Mouse (Mus musculus) stomach, embryonic 15.5 days (tissue): ENCODE measurements around the gene 2610528J11Rik. TPM values are rescaled to one million over a fixed set of nuclear protein-coding genes. Genes with fewer than 3 reads are reported as not detected.

Experiments
- ATAC-seq: fragments of 200-750 bp; cut with Nextera tagmentation; 2 replicates; pipeline ENCODE4 v1.8.0; 2017; ENCODE audit warnings: low read depth, moderate number of reproducible peaks, moderate TSS enrichment; ENCODE audit not compliant: insufficient read depth, low FRiP score
- H3K27ac ChIP-seq: fragments of 300-500 bp; sonication (generic); 2 replicates; pipeline ENCODE4 v1.5.1; 2015; ENCODE audit warnings: mild to moderate bottlenecking, inconsistent platforms
- H3K27me3 ChIP-seq: fragments of 300-500 bp; sonication (generic); replicated peaks from 2 replicates; pipeline ENCODE4 v1.6.1; 2015; ENCODE audit warnings: inconsistent platforms
- H3K36me3 ChIP-seq: fragments of 300-500 bp; sonication (generic); 2 replicates; pipeline ENCODE4 v1.6.1; 2015; ENCODE audit warnings: inconsistent platforms
- H3K4me1 ChIP-seq: fragments of 300-500 bp; sonication (generic); 2 replicates; pipeline ENCODE4 v1.6.1; 2015; ENCODE audit warnings: inconsistent platforms
- H3K4me2 ChIP-seq: fragments of 300-500 bp; sonication (generic); 2 replicates; pipeline ENCODE4 v1.6.1; 2015; ENCODE audit warnings: mild to moderate bottlenecking, inconsistent platforms
- H3K4me3 ChIP-seq: fragments of 300-500 bp; sonication (generic); replicated peaks from 2 replicates; pipeline ENCODE4 v1.5.1; 2015; ENCODE audit warnings: inconsistent platforms
- H3K9ac ChIP-seq: fragments of 300-500 bp; sonication (generic); 2 replicates; pipeline ENCODE4 v1.6.1; 2015; ENCODE audit warnings: inconsistent platforms
- H3K9me3 ChIP-seq: fragments of 300-500 bp; sonication (generic); 2 replicates; pipeline ENCODE4 v1.6.1; 2016; ENCODE audit warnings: inconsistent platforms
- WGBS: fragments of 180-500 bp; shearing (Covaris S2); methylation state at CpG from one replicate; pipeline ENCODE4 v1.1.7; 2015; 5-methylcytosine and 5-hydroxymethylcytosine counted together
- polyA plus RNA-seq: library from polyadenylated mRNA; unstranded; fragments of >200 nt; fragmentation: Nextera tagmentation; extraction: Ambion mirVana; gene quantifications from 2 replicates; pipeline ENCODE4 v1.2.1, GENCODE M21; 2015

2610528J11Rik gene
- polyA plus RNA-seq, 1 experiment from 2014 or later, result 30.4 TPM

- Histone ChIP-seq H3K4me3 (no peak overlapping the region), H3K9me3 (no peaks in the 10 kb centered on the region), H3K4me1 (peaks cover 3% of the 10 kb centered on the region; the same call in 1 of the 2 replicates), H3K27ac (no peak overlapping the region), H3K27me3 (no peaks in the 10 kb centered on the region), H3K9ac (no peak overlapping the region), H3K4me2 (no peak overlapping the region), H3K36me3 (no peaks in the 10 kb centered on the region)
- 76% methylated on average over 7 of the region's 7 CpGs for WGBS
- no peak for ATAC-seq
Observed at GRCm38 (mm10) chr4:118522248-118522647, 4.6 kb upstream of the 2610528J11Rik start.

DNA sequence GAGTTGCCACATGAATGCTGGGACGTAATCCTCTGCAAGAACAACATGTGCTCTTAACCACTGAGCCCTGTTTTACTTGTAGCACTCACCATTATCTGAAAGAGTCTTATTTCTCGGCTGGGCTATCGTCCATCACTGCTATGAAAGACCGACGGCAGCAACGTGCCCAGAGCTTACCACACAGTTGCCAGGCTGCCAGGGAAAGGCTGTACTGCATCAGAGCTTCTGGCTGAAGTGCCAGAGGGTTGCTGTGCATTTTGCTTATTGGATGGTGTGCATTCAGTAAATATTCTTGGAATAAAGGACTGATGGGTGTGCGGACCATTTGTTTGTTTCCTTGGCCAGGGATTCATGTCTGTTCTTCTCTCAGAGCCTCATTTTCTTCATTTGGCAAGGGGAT is 2.8 kb upstream of the 2610528J11Rik start:
- no peak overlapping the region for H3K9ac ChIP-seq
- 60% methylated on average over 7 of the region's 7 CpGs for WGBS

DNA sequence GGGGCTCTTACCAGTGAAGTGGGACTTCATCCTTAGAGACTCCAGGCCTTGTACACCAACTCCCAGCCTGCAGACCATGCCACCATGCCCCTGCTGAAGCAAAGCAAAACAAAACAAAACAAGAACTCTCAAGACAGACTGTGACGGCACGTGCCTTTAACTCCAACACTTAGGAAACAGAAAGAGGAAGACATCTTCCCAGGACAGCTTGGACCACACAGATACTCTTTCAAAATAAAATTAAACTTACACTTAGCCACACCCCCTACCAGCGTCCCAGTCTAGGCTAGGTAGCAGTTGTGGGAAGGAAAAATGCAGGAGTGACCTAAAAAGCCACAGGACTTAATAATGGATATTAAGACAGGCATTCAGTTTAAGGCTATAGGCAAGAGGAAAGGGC is 1.0 kb upstream of the 2610528J11Rik start:
- H3K9me3 ChIP-seq, result no peaks in the 10 kb centered on the region
- ATAC-seq, result no peak
- 69% methylated on average over 3 of the region's 3 CpGs for WGBS
- H3K4me1 ChIP-seq, result no peaks in the 10 kb centered on the region
- H3K4me2 ChIP-seq, result no peak overlapping the region
- H3K27me3 ChIP-seq, result no peaks in the 10 kb centered on the region
- H3K36me3 ChIP-seq, result no peaks in the 10 kb centered on the region
- H3K27ac ChIP-seq, result no peak overlapping the region
- no peak overlapping the region for H3K4me3 ChIP-seq
- H3K9ac ChIP-seq, result no peak overlapping the region

More for the DNA sequence above, 2.8 kb upstream of the 2610528J11Rik start:
- Histone ChIP-seq H3K9me3 (no peaks in the 10 kb centered on the region), H3K4me3 (no peak overlapping the region), H3K27ac (no peak overlapping the region), H3K4me1 (no peaks in the 10 kb centered on the region), H3K4me2 (no peak overlapping the region), H3K36me3 (no peaks in the 10 kb centered on the region), H3K27me3 (no peaks in the 10 kb centered on the region)
- ATAC-seq, result no peak

- H3K27me3 ChIP-seq, result no peaks in the 10 kb centered on the region
- H3K4me1 ChIP-seq, result no peaks in the 10 kb centered on the region
- peak overlapping the region; percentile 35 for H3K4me3 ChIP-seq
- no peak overlapping the region for H3K9ac ChIP-seq
- H3K27ac ChIP-seq, result peak overlapping the region; percentile 72
- H3K36me3 ChIP-seq, result no peaks in the 10 kb centered on the region
- H3K4me2 ChIP-seq, result peak overlapping the region; percentile 43
- no peak for ATAC-seq
- 37% methylated on average over 5 of the region's 5 CpGs for WGBS
- no peaks in the 10 kb centered on the region for H3K9me3 ChIP-seq
Observed at GRCm38 (mm10) chr4:118527335-118527681, 509 bp downstream of the 2610528J11Rik start.

DNA sequence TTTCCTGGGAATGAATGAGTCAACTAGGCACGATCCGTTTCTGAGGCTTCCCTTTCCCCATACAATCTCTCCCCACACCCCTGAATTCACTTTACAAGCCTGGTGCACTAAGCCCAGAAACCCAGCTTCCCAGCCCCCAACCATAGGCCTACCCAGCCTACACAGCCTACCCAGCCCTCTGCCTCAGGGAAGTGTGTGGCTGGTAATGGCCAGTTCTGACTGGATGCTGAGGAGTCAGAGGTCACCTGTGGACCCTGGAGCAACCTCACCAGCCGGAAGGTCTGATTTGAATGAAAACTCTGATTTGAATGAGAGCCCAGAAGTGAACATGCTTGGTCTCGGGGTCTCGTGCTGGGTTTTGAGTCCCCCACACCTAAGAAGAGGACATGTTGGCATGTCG is 921 bp downstream of the 2610528J11Rik start:
- ATAC-seq, result no peak
- no peaks in the 10 kb centered on the region for H3K36me3 ChIP-seq
- peak overlapping the region; percentile 43 for H3K4me2 ChIP-seq
- H3K4me3 ChIP-seq, result peak overlapping the region; percentile 35
- no peaks in the 10 kb centered on the region for H3K9me3 ChIP-seq
- H3K27me3 ChIP-seq, result no peaks in the 10 kb centered on the region
- no peak overlapping the region for H3K27ac ChIP-seq
- H3K4me1 ChIP-seq, result no peaks in the 10 kb centered on the region
- 80% methylated on average over 6 of the region's 6 CpGs for WGBS
- no peak overlapping the region for H3K9ac ChIP-seq

GRCm38 (mm10) chr4:118532663-118533062 is 5.9 kb downstream of the 2610528J11Rik start:
- H3K27me3 ChIP-seq, result no peaks in the 10 kb centered on the region
- no peak overlapping the region for H3K27ac ChIP-seq
- WGBS, result 70% methylated on average over 5 of the region's 5 CpGs
- H3K9ac ChIP-seq, result no peak overlapping the region
- no peaks in the 10 kb centered on the region for H3K36me3 ChIP-seq
- H3K4me2 ChIP-seq, result no peak overlapping the region
- no peaks in the 10 kb centered on the region for H3K4me1 ChIP-seq
- ATAC-seq, result no peak
- H3K9me3 ChIP-seq, result no peaks in the 10 kb centered on the region
- no peak overlapping the region for H3K4me3 ChIP-seq

- Histone ChIP-seq H3K4me3 (no peak overlapping the region), H3K4me1 (peaks cover 3% of the 10 kb centered on the region; the same call in 1 of the 2 replicates), H3K27ac (no peak overlapping the region), H3K4me2 (no peak overlapping the region), H3K9ac (no peak overlapping the region), H3K9me3 (no peaks in the 10 kb centered on the region), H3K36me3 (no peaks in the 10 kb centered on the region), H3K27me3 (no peaks in the 10 kb centered on the region)
- 57% methylated on average over 3 of the region's 4 CpGs for WGBS
- ATAC-seq, result no peak
Observed at GRCm38 (mm10) chr4:118533156-118533555, 6.4 kb downstream of the 2610528J11Rik start.

- H3K27me3 ChIP-seq, result no peaks in the 10 kb centered on the region
- WGBS, result 77% methylated on average over 7 of the region's 7 CpGs
- no peak overlapping the region for H3K4me2 ChIP-seq
- H3K4me1 ChIP-seq, result peaks cover 3% of the 10 kb centered on the region; the same call in 1 of the 2 replicates
- H3K36me3 ChIP-seq, result no peaks in the 10 kb centered on the region
- no peak overlapping the region for H3K27ac ChIP-seq
- no peak overlapping the region for H3K4me3 ChIP-seq
- no peaks in the 10 kb centered on the region for H3K9me3 ChIP-seq
- H3K9ac ChIP-seq, result no peak overlapping the region
- no peak for ATAC-seq
Observed at GRCm38 (mm10) chr4:118533605-118534004, 6.8 kb downstream of the 2610528J11Rik start.

DNA sequence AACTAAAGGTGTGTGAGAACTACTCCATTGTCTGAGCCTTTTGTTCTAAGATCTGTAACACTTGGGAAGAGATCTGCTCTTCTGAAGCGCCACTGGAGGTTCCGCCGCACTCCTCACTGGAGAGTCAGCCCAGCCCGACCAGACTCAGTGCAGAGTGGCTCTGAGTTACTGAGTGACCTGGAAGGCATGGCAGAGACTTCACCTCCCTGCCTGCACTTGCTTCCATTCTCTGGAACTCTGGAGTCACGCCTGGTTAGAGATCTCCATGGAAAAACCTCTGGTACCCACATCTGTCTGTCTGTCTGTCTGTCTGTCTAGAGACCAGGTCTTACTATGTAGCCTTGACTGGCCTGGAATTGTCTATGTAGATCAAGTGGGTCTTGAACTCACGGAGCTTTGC is 8.8 kb downstream of the 2610528J11Rik start:
- H3K36me3 ChIP-seq, result no peaks in the 10 kb centered on the region
- H3K9me3 ChIP-seq, result no peaks in the 10 kb centered on the region
- no peak for ATAC-seq
- no peaks in the 10 kb centered on the region for H3K27me3 ChIP-seq
- no peak overlapping the region for H3K27ac ChIP-seq
- no peak overlapping the region for H3K4me3 ChIP-seq
- peaks cover 3% of the 10 kb centered on the region; the same call in 1 of the 2 replicates for H3K4me1 ChIP-seq
- H3K9ac ChIP-seq, result no peak overlapping the region
- no peak overlapping the region for H3K4me2 ChIP-seq
- 76% methylated on average over 6 of the region's 6 CpGs for WGBS

- no peaks in the 10 kb centered on the region for H3K9me3 ChIP-seq
- H3K4me3 ChIP-seq, result no peak overlapping the region
- no peak for ATAC-seq
- no peaks in the 10 kb centered on the region for H3K36me3 ChIP-seq
- H3K4me1 ChIP-seq, result peaks cover 7% of the 10 kb centered on the region; the same call in 1 of the 2 replicates
- H3K27ac ChIP-seq, result no peak overlapping the region
- 35% methylated on average over 6 of the region's 6 CpGs for WGBS
- H3K9ac ChIP-seq, result no peak overlapping the region
- H3K27me3 ChIP-seq, result no peaks in the 10 kb centered on the region
- no peak overlapping the region for H3K4me2 ChIP-seq
Observed at GRCm38 (mm10) chr4:118537801-118538200, 11.0 kb downstream of the 2610528J11Rik start.

DNA sequence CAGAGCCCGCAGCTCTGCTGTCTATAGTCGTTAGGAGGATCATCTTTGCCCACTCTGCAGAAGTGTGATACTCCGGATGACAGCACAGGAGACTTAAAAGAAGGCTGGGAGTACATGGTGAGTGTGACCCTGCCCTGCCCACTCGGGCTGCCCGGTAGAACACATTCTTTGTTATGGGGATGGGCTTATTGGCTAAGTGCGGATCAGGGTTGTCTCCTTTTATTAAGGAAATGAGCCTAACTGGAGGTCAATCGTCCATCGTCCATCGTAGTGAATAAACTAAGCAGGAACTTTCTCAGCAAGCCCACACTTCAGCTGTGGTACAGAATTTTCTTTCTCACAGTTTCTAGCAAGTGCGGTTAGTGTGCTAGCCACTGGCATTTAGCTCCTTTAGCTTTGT is 13.1 kb downstream of the 2610528J11Rik start:
- no peak overlapping the region for H3K4me3 ChIP-seq
- H3K27me3 ChIP-seq, result no peaks in the 10 kb centered on the region
- no peak overlapping the region for H3K9ac ChIP-seq
- no peak for ATAC-seq
- no peak overlapping the region for H3K4me2 ChIP-seq
- H3K9me3 ChIP-seq, result no peaks in the 10 kb centered on the region
- no peaks in the 10 kb centered on the region for H3K36me3 ChIP-seq
- H3K4me1 ChIP-seq, result peaks cover 12% of the 10 kb centered on the region; the same call in 1 of the 2 replicates
- H3K27ac ChIP-seq, result no peak overlapping the region
- WGBS, result 37% methylated on average over 10 of the region's 10 CpGs

GRCm38 (mm10) chr4:118542510-118543157 is 15.8 kb downstream of the 2610528J11Rik start:
- Histone ChIP-seq H3K9me3 (no peaks in the 10 kb centered on the region), H3K4me2 (peak overlapping the region; percentile 55), H3K9ac (no peak overlapping the region), H3K36me3 (no peaks in the 10 kb centered on the region), H3K27ac (peak overlapping the region; percentile 91), H3K4me3 (peak overlapping the region; percentile 40), H3K27me3 (no peaks in the 10 kb centered on the region), H3K4me1 (peaks cover 12% of the 10 kb centered on the region; the same call in 1 of the 2 replicates)
- no peak for ATAC-seq
- 49% methylated on average over 9 of the region's 9 CpGs for WGBS

DNA sequence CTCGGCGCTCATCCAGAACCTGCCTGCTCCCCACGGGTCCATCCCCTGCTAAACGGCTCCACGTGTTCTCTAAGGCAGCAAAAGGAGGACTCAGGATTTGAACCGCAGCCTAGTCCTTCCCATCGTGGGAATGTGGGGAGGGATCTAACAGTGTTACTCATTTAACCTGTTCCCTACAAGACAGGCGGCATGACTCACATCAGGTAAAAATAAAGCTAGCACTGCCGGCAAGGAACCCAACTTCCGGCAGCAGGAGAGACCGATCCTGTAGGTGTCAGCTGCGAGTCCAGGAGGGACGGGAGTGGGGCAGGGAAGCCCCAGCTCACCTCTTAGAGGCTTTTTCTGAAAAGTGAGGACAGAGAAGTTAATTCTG is 16.3 kb downstream of the 2610528J11Rik start:
- WGBS, result 12% methylated on average over 13 of the region's 13 CpGs
- ATAC-seq, result peak; percentile 56
- H3K4me3 ChIP-seq, result peak overlapping the region; percentile 40
- no peaks in the 10 kb centered on the region for H3K9me3 ChIP-seq
- no peaks in the 10 kb centered on the region for H3K27me3 ChIP-seq
- no peaks in the 10 kb centered on the region for H3K36me3 ChIP-seq
- H3K4me1 ChIP-seq, result peaks cover 9% of the 10 kb centered on the region; the same call in 1 of the 2 replicates
- no peak overlapping the region for H3K9ac ChIP-seq
- peak overlapping the region; percentile 55 for H3K4me2 ChIP-seq
- peak overlapping the region; percentile 91 for H3K27ac ChIP-seq
